Mouse (Mus musculus) myocyte (in vitro differentiated cells): Measurements from ENCODE around the gene Pilra.
"Not testable (repeated sequence)": the region's sequence is repeated elsewhere in the genome, so short reads cannot be mapped to it uniquely, and the experiment has no call there.

Source experiments
- E2F4 ChIP-seq: IDR thresholded peaks from one replicate; pipeline ENCODE4 v1.6.1; 2011; ENCODE audit warnings: mild to moderate bottlenecking, control low read depth, moderate library complexity; ENCODE audit not compliant: insufficient read depth
- POLR2A ChIP-seq: IDR thresholded peaks from one replicate; pipeline ENCODE4 v1.6.1; 2011; ENCODE audit warnings: low read depth, mild to moderate bottlenecking, control low read depth, moderate library complexity; ENCODE audit not compliant: insufficient read length

GRCm38 (mm10) chr5:137850313-137850712 lies 14.2 kb upstream of the Pilra start:
- not testable (repeated sequence) for TF ChIP-seq POLR2A, E2F4
